Mouse (Mus musculus) bone marrow, adult 2 months (tissue): ENCODE measurements around the gene Gapdh. TPM values are rescaled to one million over a fixed set of nuclear protein-coding genes. Genes with fewer than 3 reads are reported as not detected.

Experiments used
- H3K27ac ChIP-seq: fragments of 200-500 bp; 2 replicates; pipeline ENCODE4 v1.5.1; 2012; ENCODE audit warnings: low read depth, mild to moderate bottlenecking, control low read depth, inconsistent platforms, low read length; ENCODE audit not compliant: control insufficient read depth, poor library complexity, insufficient read depth
- H3K4me1 ChIP-seq: fragments of 200-500 bp; 2 replicates; pipeline ENCODE4 v1.6.1; 2011; ENCODE audit warnings: low read length; ENCODE audit not compliant: control insufficient read depth, insufficient read depth
- H3K4me3 ChIP-seq: fragments of 200-500 bp; replicated peaks from 2 replicates; pipeline ENCODE3; 2011; ENCODE audit warnings: mild to moderate bottlenecking, low read depth, low read length, control low read depth; ENCODE audit not compliant: control insufficient read depth
- CTCF ChIP-seq: fragments of 200-500 bp; IDR thresholded peaks from 2 replicates; pipeline ENCODE4 v1.5.1; 2011; ENCODE audit warnings: low read length, control low read depth; ENCODE audit not compliant: control insufficient read depth, insufficient read depth
- POLR2A ChIP-seq: fragments of 200-500 bp; IDR thresholded peaks from 2 replicates; pipeline ENCODE4 v1.6.1; 2011; ENCODE audit warnings: low read depth, mild to moderate bottlenecking, control low read depth, low read length, borderline replicate concordance; ENCODE audit not compliant: control insufficient read depth
- WGBS: fragments of 180-500 bp; shearing (Covaris S2); methylation state at CpG from one replicate; pipeline ENCODE4 v1.1.7; 2018; 5-methylcytosine and 5-hydroxymethylcytosine counted together
- polyA plus RNA-seq: library from polyadenylated mRNA; stranded (reverse); fragments of >200 nt; gene quantifications from 2 replicates; pipeline ENCODE4 v1.2.4, GENCODE M21; 2011; ENCODE audit warnings: low replicate concordance; ENCODE audit not compliant: missing spikeins, insufficient read depth, insufficient read length

Gapdh gene
- polyA plus RNA-seq, 1 experiment, result 98.2 TPM

DNA sequence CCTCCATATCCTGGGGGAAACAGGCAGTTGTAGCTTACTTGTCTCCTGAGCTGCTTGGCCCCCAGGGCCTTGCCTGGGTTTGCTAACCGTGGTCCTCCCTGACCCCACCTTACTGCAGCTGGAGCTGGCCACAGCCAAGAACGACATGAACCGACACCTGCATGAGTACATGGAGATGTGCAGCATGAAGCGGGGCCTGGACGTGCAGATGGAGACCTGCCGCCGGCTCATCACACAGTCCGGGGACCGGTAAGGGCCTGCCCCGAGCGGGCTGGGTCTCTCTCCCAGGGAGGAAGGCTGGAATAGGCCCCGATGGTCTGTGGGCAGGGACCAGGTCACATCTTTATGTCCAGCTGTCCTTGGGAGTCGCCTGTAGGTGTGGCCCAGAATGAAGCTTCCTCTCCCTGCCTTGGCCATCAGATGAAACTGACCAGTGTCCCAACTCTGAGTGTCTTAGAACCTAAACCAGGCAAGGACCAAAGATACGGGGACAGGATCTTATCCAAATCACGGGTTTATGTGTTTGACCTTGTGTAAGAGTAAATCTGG lies 7.2 kb downstream of the Gapdh start:
- WGBS, result 89% methylated on average over 15 of the region's 15 CpGs
- TF ChIP-seq CTCF, result no peak
- TF ChIP-seq POLR2A, result no peak
- Histone ChIP-seq H3K4me1 (peaks cover 3% of the 10 kb centered on the region), H3K27ac (no peak overlapping the region), H3K4me3 (no peak overlapping the region)

DNA sequence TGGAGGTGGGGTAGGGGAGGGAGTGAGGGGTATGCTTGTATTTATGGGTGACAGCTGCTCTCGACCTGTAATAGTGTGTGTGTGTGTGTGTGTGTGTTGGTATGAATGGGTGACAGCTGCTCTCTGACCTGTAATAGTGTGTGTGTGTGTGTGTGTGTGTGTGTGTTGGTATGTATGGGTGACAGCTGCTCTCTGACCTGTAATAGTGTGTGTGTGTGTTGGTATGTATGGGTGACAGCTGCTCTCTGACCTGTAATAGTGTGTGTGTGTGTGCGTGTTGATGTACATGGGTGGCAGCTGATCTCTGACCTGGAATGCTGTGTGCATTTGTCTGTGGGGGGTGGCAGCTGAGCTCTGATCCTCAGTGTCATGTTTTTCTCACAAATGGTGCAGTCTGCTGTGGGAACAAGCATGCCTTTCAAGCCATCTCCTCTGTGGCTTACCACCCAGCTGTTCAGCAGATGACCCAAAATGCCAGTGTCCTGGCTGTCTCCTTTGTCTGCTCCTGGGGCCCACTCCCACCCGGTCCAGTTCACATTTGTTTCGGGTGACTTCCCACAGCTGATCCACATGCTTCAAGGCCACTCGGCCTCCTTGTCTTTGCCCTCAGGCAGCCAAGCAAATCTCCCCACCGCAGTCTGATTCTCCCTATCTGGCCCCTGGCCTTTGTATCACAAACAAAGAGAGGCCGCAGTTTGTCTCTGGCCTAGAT lies 9.2 kb downstream of the Gapdh start:
- no peak for TF ChIP-seq POLR2A
- no peak for TF ChIP-seq CTCF
- peaks cover 3% of the 10 kb centered on the region for H3K4me1 ChIP-seq
- 85% methylated on average over 7 of the region's 7 CpGs for WGBS
- H3K27ac ChIP-seq, result no peak overlapping the region
- no peak overlapping the region for H3K4me3 ChIP-seq

DNA sequence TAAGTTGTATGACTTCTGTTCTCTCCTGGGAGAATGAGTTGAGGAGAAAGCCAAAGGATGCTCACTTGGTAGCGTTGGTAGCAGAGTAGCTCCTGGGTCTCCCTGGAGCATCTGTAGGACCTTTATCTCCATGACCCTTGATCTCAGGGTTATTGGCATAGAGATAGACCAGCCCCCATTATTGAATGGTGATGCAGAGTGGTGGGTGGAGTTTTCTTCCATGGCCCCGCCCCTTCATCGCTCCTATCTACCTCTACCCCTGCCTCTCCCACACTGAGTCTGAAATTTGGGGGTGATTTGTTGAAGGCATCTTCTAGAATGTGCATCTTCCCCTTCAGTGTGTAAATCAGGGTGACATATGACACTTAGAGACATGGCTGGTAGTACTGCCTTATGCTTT lies 9.8 kb downstream of the Gapdh start:
- no peak overlapping the region for H3K4me3 ChIP-seq
- TF ChIP-seq POLR2A (no peak), CTCF (no peak)
- peaks cover 3% of the 10 kb centered on the region for H3K4me1 ChIP-seq
- WGBS, result 84% methylated on average over 3 of the region's 3 CpGs
- H3K27ac ChIP-seq, result no peak overlapping the region

DNA sequence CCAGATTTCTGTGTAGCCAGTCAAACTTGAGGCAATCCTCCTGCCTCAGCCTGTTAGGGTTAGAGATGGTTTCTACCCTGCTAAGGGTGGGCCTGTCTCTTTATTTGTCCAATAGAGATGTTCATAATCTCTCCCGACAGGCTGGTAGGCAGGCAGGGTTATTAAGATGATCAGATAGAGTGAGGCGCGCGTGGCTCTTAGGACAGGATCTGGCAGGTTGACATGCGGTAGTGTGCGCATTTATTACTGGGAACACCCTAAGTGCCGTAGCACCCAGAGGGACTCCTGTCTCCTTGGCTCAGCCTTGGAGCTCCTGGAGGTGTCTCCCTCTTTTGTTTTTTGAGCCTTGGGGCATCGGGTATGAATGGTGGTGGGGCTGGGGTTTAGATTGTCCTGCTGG lies 11.0 kb downstream of the Gapdh start:
- no peak for TF ChIP-seq CTCF
- TF ChIP-seq POLR2A, result no peak
- no peak overlapping the region for H3K4me3 ChIP-seq
- no peak overlapping the region for H3K27ac ChIP-seq
- 67% methylated on average over 8 of the region's 8 CpGs for WGBS
- no peaks in the 10 kb centered on the region; the same call in 1 of the 2 replicates for H3K4me1 ChIP-seq

DNA sequence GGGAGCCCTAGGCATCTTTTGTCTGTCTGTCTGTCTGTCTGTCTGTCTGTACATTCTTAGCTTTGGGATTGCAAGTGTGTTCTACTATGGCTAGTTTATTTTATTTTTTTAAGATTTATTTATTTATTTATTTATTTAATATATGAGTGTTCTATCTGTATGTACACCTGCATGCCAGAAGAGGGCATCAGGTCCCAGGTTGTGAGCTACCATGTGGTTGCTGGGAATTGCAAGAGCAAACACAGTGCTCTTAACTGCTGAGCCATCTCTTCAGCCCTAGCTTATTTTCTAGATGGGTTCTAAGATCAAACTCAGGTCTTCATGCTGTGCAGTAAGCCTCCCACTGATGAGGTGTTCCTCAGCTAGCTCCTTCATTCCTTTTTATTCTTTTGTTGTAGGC lies 11.7 kb downstream of the Gapdh start:
- no peaks in the 10 kb centered on the region; the same call in 1 of the 2 replicates for H3K4me1 ChIP-seq
- H3K4me3 ChIP-seq, result no peak overlapping the region
- TF ChIP-seq POLR2A (no peak), CTCF (peak; percentile 41)
- no peak overlapping the region for H3K27ac ChIP-seq

DNA sequence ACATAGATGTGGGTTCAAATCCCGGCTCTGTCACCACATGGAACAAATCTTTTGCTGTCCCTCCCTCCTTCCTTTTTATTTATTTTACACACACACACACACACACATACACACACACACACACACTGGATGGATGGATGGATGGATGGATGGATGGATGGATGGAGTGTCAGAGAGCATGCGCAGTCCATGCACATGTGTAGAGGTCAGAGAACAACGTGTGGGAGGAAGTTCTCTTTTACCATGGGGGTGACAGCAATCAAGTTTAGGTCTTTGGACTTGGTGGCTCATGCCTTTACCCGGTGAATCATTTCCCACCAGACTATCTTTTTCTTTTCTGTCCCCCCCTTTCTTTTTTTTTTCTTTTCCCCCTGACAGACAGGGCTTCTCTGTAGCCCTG lies 12.6 kb downstream of the Gapdh start:
- TF ChIP-seq CTCF (no peak), POLR2A (no peak)
- Histone ChIP-seq H3K4me3 (no peak overlapping the region), H3K4me1 (peaks cover 1% of the 10 kb centered on the region; the same call in 1 of the 2 replicates), H3K27ac (no peak overlapping the region)
- 74% methylated on average over 4 of the region's 4 CpGs for WGBS

DNA sequence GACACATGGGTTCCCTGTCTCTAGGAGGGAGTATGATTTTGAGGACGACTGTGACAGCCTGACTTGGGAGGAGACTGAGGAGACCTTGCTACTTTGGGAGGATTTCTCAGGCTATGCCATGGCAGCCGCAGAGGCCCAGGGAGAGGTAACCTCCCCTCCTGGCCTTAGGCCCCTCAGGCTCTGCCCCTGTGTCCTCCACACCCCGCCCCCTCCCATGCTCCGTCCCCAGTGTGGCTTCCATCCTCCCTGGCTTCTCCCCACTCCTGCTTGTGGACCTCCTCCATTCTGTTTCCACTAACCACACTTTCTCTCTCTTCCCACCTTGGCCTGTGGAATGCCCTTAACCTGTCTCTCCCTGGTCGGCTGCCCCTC lies 13.3 kb downstream of the Gapdh start:
- Histone ChIP-seq H3K4me3 (no peak overlapping the region), H3K27ac (no peak overlapping the region), H3K4me1 (peaks cover 5% of the 10 kb centered on the region; the same call in 1 of the 2 replicates)
- no peak for TF ChIP-seq POLR2A
- TF ChIP-seq CTCF, result no peak
- WGBS, result 76% methylated on average over 5 of the region's 5 CpGs

DNA sequence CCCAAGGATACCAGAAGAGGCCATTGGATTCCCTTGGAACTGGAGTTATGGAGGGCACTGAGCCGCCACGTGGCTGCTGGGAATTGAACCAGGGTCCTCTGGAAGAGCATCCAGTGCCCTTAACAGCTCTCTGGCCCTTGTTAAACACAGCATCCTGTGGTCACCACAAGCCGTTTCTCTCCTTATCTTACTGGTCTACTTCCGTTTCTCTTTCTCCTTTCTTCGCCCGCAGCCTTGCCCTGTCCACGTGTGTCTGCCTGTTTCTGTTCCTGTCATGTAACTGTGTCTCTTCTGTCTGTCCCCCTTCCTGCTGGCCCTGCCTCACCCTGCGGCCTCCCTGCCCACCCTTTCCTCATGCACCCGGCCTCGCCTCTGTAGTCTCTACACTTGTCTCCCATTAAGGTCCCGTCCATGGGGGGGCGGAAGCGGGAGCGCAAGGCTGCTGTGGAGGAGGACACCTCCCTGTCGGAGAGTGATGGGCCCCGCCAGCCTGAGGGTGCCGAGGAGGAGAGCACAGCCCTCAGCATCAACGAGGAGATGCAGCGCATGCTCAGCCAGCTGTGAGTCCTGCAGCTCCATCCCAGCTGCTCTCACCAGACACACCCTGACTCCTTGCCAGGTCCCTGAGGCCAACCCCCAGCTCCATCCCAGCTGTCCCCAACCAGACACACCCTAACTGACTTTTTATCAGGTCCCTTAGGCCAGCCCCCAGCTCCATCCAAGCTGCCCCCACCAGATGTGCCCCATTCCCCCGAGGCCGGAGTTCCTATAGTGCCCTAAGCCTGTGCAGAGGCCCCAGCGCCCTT lies 13.9 kb downstream of the Gapdh start:
- WGBS, result 63% methylated on average over 22 of the region's 22 CpGs
- no peak overlapping the region for H3K4me3 ChIP-seq
- TF ChIP-seq POLR2A, result no peak
- TF ChIP-seq CTCF, result no peak
- peaks cover 5% of the 10 kb centered on the region; the same call in 1 of the 2 replicates for H3K4me1 ChIP-seq
- H3K27ac ChIP-seq, result no peak overlapping the region; the same call in 1 of the 2 replicates
